Mouse (Mus musculus) neural tube, embryonic 11.5 days (tissue): ENCODE measurements at regions not wholly inside any gene's neighbourhood (a gene's known extent, or its start where the extent isn't known, plus 50 kb on each side); places are given as distances from the start of the nearest gene placed in this dataset.
A peak's percentile ranks its signal among the peaks of the same experiment; 100 is the strongest.

Experiments used
- ATAC-seq: fragments of 200-750 bp; cut with Nextera tagmentation; 2 replicates; pipeline ENCODE4 v1.8.0; 2017; ENCODE audit warnings: moderate number of reproducible peaks, mild to moderate bottlenecking, moderate TSS enrichment, moderate library complexity; ENCODE audit not compliant: insufficient read depth, low FRiP score, low TSS enrichment
- DNase-seq: peaks from one replicate; pipeline ENCODE4 v3.0.0-alpha.2; 2015; ENCODE audit warnings: low spot score
- H3K27ac ChIP-seq: fragments of 300-500 bp; sonication (generic); 2 replicates; pipeline ENCODE4 v1.5.1; 2014; ENCODE audit warnings: low read depth, mild to moderate bottlenecking, low read length
- H3K27me3 ChIP-seq: fragments of 300-500 bp; sonication (generic); 2 replicates; pipeline ENCODE4 v1.6.1; 2014; ENCODE audit warnings: mild to moderate bottlenecking, low read length, mixed read lengths; ENCODE audit not compliant: control insufficient read depth, insufficient read depth
- H3K36me3 ChIP-seq: fragments of 300-500 bp; sonication (generic); 2 replicates; pipeline ENCODE4 v1.6.1; 2014; ENCODE audit warnings: mild to moderate bottlenecking, low read length, moderate library complexity, mixed read lengths; ENCODE audit not compliant: control insufficient read depth, insufficient read depth
- H3K4me1 ChIP-seq: fragments of 300-500 bp; sonication (generic); 2 replicates; pipeline ENCODE4 v1.6.1; 2014; ENCODE audit warnings: low read length, mixed read lengths; ENCODE audit not compliant: control insufficient read depth, insufficient read depth
- H3K4me2 ChIP-seq: fragments of 300-500 bp; sonication (generic); 2 replicates; pipeline ENCODE4 v1.6.1; 2014; ENCODE audit warnings: low read depth, mild to moderate bottlenecking, moderate library complexity
- H3K4me3 ChIP-seq: fragments of 300-500 bp; sonication (generic); 2 replicates; pipeline ENCODE4 v1.5.1; 2014; ENCODE audit warnings: low read depth, low read length
- H3K9ac ChIP-seq: fragments of 300-500 bp; sonication (generic); 2 replicates; pipeline ENCODE4 v1.6.1; 2014; ENCODE audit warnings: mild to moderate bottlenecking, low read length
- H3K9me3 ChIP-seq: fragments of 300-500 bp; sonication (generic); 2 replicates; pipeline ENCODE4 v1.6.1; 2016; ENCODE audit warnings: low read length; ENCODE audit not compliant: control insufficient read depth
- WGBS: fragments of 180-500 bp; shearing (Covaris S2); extraction: QIAGEN DNeasy Blood & Tissue Kit; methylation state at CpG from one replicate; pipeline ENCODE4 v1.1.7; 2014; 5-methylcytosine and 5-hydroxymethylcytosine counted together

DNA sequence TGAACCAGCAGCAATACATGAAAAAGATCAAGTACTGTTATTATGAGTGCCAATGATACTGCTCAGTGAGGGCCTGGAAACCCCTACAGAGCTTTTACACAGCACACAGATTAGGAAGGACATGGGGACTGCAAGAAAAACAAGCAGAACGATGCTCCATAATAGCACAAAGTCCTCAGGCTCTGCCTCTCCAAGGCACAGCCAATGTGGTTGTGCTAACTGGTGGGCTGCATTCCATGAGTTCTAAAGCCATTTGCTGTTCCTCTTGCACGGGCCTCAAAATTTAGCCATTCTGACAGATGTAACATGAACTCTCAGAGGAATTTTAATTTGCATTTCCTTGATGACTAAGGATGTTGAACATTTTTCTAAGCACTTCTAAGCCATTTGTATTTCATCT, 465.0 kb upstream of the Jag1 start:
- no peaks in the 10 kb centered on the region for H3K4me1 ChIP-seq
- 42% methylated on average over 2 of the region's 2 CpGs for WGBS
- no peak overlapping the region for H3K9ac ChIP-seq
- peak; percentile 11 for DNase-seq
- H3K9me3 ChIP-seq = no peaks in the 10 kb centered on the region
- ATAC-seq = no peak
- no peak overlapping the region for H3K27ac ChIP-seq
- no peaks in the 10 kb centered on the region for H3K27me3 ChIP-seq
- H3K4me3 ChIP-seq = no peak overlapping the region
- H3K4me2 ChIP-seq = no peak overlapping the region
- no peaks in the 10 kb centered on the region for H3K36me3 ChIP-seq

DNA sequence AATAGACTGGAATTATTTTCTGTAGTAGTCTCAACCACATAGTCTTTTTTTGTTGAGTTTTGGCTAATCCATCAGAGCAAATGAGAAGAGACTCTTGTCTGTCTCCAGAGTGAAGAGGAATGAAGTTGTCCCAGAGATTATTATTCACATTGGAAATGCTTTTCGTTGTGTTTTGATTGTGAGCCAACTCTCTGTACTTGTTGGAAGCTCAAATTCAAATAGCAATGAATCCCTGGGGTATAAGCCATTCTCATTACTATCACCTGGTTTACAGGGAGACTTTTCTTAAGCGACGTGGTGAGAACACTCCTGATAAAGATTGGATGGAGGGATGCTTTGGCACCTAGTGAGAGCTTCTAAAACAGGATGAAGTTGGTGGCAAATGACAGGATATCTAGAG, 459.3 kb upstream of the Jag1 start:
- no peaks in the 10 kb centered on the region for H3K27me3 ChIP-seq
- H3K4me2 ChIP-seq = no peak overlapping the region
- H3K4me3 ChIP-seq = no peak overlapping the region
- H3K4me1 ChIP-seq = no peaks in the 10 kb centered on the region
- no peak for DNase-seq
- WGBS = 86% methylated on average over 3 of the region's 3 CpGs
- no peaks in the 10 kb centered on the region for H3K36me3 ChIP-seq
- no peaks in the 10 kb centered on the region for H3K9me3 ChIP-seq
- no peak overlapping the region for H3K27ac ChIP-seq
- ATAC-seq = no peak
- no peak overlapping the region for H3K9ac ChIP-seq

DNA sequence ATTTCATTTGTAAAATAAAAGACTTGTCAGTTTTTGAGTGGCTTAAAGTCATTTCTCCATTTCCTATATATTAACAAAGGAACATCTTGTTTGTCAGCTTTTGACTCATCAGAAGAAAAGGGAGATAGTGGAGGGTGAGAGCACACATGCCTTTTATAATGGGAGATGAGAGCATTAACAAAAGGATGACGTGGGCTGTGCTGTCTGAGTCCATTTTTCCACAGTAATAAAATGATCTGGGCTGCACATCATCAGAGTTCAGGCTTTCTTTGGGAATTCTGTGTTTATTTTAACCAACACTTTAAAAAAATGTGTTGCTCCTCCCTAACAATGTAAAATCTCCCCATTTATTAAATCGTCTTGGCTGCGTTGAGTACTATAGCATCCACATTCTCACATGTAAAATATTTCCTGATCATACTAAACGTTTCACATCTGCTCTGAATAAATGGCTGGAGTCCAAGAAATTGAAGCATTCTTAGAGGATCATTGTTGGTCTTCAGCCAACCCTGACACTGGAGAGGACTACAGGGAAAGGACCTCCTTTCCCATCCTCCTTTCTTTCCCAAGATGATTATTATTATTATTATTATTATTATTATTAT, 458.5 kb upstream of the Jag1 start:
- Histone ChIP-seq H3K4me1 (no peaks in the 10 kb centered on the region), H3K27ac (no peak overlapping the region), H3K36me3 (no peaks in the 10 kb centered on the region), H3K27me3 (no peaks in the 10 kb centered on the region), H3K9ac (no peak overlapping the region), H3K9me3 (no peaks in the 10 kb centered on the region), H3K4me2 (no peak overlapping the region), H3K4me3 (no peak overlapping the region)
- 81% methylated on average over 4 of the region's 4 CpGs for WGBS
- ATAC-seq (no peak), DNase-seq (no peak)

DNA sequence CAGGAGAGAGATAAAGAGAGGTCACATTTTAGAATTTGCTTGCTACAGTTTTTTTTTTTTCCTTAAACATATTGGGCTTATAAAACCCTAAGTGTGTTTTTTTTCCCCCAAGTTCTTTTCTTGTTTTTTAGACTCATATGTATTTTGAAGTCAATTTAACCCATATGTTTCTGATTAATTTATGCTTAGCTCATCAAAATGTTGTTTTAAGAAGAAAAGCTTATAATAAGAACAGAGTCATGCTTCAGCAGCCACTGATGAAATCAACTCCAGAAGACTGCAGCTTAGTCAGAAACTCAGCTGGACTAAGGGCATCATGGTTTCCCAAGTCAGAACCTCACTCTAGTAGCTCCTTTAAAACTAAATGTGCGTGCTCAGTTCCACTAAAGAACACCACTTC, 454.7 kb upstream of the Jag1 start:
- 94% methylated on average over 1 of the region's 1 CpGs for WGBS
- no peak overlapping the region for H3K4me2 ChIP-seq
- H3K27ac ChIP-seq = no peak overlapping the region
- no peak overlapping the region for H3K9ac ChIP-seq
- no peaks in the 10 kb centered on the region for H3K36me3 ChIP-seq
- H3K9me3 ChIP-seq = no peaks in the 10 kb centered on the region
- ATAC-seq (no peak), DNase-seq (no peak)
- no peaks in the 10 kb centered on the region for H3K27me3 ChIP-seq
- H3K4me1 ChIP-seq = no peaks in the 10 kb centered on the region
- no peak overlapping the region for H3K4me3 ChIP-seq

DNA sequence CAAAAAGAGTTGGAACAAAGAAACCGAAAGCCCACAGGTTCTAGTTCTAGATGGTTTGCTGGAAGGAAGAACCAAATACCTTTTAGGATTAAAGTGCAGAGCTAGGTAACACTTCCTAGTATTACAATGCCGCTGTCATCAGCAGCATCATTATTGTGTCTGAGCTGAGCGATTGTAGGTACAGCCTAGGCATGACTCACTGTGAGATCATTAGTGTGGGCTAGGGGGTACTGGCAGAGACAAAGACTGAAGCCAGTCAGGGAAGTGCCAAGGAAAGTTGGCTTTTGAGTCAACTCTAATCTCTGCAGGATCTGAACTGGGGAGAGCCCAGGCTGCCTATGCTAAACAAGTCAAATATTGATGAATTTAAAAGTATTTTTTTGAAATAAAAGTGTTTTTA, 450.2 kb upstream of the Jag1 start:
- WGBS = 94% methylated on average over 3 of the region's 3 CpGs
- ATAC-seq (no peak), DNase-seq (no peak)
- H3K36me3 ChIP-seq = no peaks in the 10 kb centered on the region
- no peak overlapping the region for H3K4me2 ChIP-seq
- no peaks in the 10 kb centered on the region for H3K9me3 ChIP-seq
- no peak overlapping the region for H3K9ac ChIP-seq
- no peaks in the 10 kb centered on the region for H3K27me3 ChIP-seq
- H3K4me1 ChIP-seq = no peaks in the 10 kb centered on the region
- H3K4me3 ChIP-seq = no peak overlapping the region
- no peak overlapping the region for H3K27ac ChIP-seq

DNA sequence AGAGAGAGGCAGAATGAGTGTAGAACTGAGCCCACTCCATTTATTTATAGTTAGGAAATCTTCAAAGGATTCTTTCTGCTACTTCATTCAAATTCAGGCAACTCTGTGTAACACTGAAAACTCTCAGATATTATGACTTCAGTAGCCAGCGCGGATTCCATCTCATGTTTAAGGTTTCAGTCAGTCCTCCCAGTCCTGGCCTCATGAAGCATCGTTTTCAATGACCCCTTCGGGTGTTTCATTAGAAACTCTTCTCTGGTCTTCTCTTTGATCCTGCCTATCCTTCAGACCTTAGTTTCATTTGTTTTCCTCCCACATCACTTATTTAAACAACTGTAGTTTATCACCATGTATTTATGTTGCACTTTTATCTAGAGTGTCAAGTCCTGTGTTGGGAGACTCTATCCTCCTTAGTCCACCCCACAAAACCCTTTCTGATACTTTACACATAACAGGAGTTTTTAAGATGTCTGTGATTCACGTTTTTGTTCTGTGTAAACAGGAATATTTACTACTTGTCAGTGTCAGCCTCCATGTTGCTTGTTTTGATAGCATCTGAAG, 447.7 kb upstream of the Jag1 start:
- no peak overlapping the region for H3K27ac ChIP-seq
- no peak overlapping the region for H3K9ac ChIP-seq
- H3K4me2 ChIP-seq = no peak overlapping the region
- no peaks in the 10 kb centered on the region for H3K9me3 ChIP-seq
- H3K4me1 ChIP-seq = no peaks in the 10 kb centered on the region
- no peak for DNase-seq
- H3K36me3 ChIP-seq = no peaks in the 10 kb centered on the region
- H3K4me3 ChIP-seq = no peak overlapping the region
- no peaks in the 10 kb centered on the region for H3K27me3 ChIP-seq
- WGBS = 62% methylated on average over 5 of the region's 5 CpGs
- no peak for ATAC-seq

DNA sequence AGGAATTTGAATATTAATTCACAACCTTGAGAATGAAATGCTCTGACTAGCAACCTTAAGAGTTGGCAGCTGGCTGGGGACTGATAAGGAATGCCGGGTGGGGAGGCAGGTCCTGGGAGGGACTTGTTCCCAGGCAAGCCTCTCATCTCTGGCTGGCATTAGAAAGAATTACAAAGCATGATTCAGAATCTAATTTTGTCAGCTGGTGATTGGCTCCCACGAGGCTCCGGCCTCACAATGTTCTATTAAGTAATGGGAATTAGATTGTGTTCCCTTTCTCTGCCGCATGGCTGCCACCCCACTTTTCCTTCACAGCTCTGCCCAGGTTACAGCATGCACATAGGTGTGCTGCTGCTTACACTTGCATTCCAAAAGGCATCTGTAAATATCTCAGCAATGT, 443.9 kb upstream of the Jag1 start:
- peak; percentile 9 for DNase-seq
- no peaks in the 10 kb centered on the region for H3K9me3 ChIP-seq
- no peak overlapping the region for H3K27ac ChIP-seq
- no peak overlapping the region for H3K9ac ChIP-seq
- no peak overlapping the region for H3K4me2 ChIP-seq
- H3K27me3 ChIP-seq = no peaks in the 10 kb centered on the region
- no peaks in the 10 kb centered on the region for H3K4me1 ChIP-seq
- 69% methylated on average over 4 of the region's 4 CpGs for WGBS
- no peaks in the 10 kb centered on the region for H3K36me3 ChIP-seq
- no peak for ATAC-seq
- no peak overlapping the region for H3K4me3 ChIP-seq

DNA sequence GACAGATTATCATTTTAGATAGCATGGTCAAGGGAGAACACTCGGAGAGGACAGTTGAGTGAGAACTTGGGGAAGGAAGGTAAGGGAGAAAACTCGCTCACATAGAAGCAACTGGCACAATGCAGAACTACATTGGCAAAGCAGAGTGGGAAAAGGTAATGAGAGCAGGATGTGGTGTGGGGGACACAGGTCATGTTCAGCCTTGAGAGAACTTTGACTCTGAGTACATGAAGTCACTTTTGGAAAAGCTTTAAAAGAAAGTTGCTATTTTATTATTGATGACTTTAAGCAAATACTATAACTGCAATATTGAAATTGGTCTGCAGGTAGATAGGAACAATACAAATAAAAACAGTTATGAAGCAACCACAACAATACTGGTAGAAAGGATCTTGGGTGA, 437.4 kb upstream of the Jag1 start:
- 90% methylated on average over 2 of the region's 2 CpGs for WGBS
- H3K27me3 ChIP-seq = no peaks in the 10 kb centered on the region
- ATAC-seq (no peak), DNase-seq (no peak)
- no peaks in the 10 kb centered on the region for H3K36me3 ChIP-seq
- H3K4me3 ChIP-seq = no peak overlapping the region
- H3K4me1 ChIP-seq = no peaks in the 10 kb centered on the region
- H3K27ac ChIP-seq = no peak overlapping the region
- H3K9me3 ChIP-seq = no peaks in the 10 kb centered on the region
- H3K9ac ChIP-seq = no peak overlapping the region
- H3K4me2 ChIP-seq = no peak overlapping the region

DNA sequence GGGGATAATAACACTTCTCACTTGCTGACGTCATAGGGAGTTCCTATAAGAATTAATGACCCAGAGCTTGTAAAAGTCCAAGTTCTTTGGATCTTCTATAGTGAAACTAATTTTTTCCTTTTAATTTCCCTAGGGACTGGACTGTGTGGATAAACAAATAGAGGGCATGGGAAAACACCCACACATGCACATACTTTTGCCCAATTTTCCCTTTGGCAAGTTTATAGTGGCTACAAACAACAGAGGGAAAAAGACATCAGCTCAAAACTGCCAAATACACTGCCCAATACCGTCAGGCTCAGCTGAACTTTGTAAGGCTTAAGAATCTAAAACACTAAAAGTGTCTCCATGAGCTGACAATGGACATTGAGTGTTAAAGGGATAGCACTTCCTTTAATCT, 420.1 kb upstream of the Jag1 start:
- no peak for DNase-seq
- H3K27me3 ChIP-seq = no peaks in the 10 kb centered on the region
- no peak overlapping the region for H3K27ac ChIP-seq
- no peak for ATAC-seq
- 76% methylated on average over 2 of the region's 2 CpGs for WGBS
- H3K4me1 ChIP-seq = no peaks in the 10 kb centered on the region
- no peak overlapping the region for H3K9ac ChIP-seq
- no peaks in the 10 kb centered on the region for H3K36me3 ChIP-seq
- H3K4me2 ChIP-seq = no peak overlapping the region
- H3K9me3 ChIP-seq = no peaks in the 10 kb centered on the region
- H3K4me3 ChIP-seq = no peak overlapping the region
